Mouse (Mus musculus) G1E-ER4 (cell line): ENCODE data around the gene Mn1. TPM values are rescaled to one million over a fixed set of nuclear protein-coding genes. Genes with fewer than 3 reads are reported as not detected.

Source experiments
- GATA1 ChIP-seq: IDR thresholded peaks from one replicate; pipeline ENCODE4 v1.8.0; 2012; ENCODE audit warnings: low read length, inconsistent platforms
- polyA plus RNA-seq: library from polyadenylated mRNA; stranded (reverse); fragments of >175 nt; gene quantifications from 2 replicates; pipeline ENCODE4 v1.2.3, GENCODE M21; 2012

The Mn1 gene
- polyA plus RNA-seq, 1 experiment = not detected

GRCm38 (mm10) chr5:111476141-111476540 lies 59.0 kb downstream of the Mn1 start:
- TF ChIP-seq GATA1 = no peak

DNA sequence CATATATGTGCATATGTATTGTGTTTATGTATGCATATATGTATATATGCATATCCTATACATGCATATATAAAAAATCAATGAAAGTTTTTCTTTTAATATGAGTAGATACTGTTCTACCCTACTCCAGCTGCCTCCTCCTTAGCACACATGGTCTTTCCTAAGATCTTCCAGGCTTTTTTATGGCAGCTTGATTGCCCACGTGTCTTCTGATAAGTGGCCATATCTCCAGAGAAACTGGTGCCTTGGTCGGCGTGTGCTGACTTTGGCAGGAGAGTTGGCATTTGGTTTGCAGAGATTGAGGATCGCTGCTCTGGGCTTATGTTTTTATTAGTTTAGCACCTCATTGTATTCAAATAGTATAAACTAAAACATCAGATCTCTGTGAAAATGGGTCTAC lies 68.7 kb downstream of the Mn1 start:
- no peak for TF ChIP-seq GATA1

- no peak for TF ChIP-seq GATA1
These were observed 72.0 kb downstream of the Mn1 start for GRCm38 (mm10) chr5:111489022-111489616.

GRCm38 (mm10) chr5:111490599-111490998 lies 73.4 kb downstream of the Mn1 start:
- TF ChIP-seq GATA1 = no peak

- no peak for TF ChIP-seq GATA1
These were observed 74.3 kb downstream of the Mn1 start for GRCm38 (mm10) chr5:111491485-111491884.

GRCm38 (mm10) chr5:111500036-111500435 lies 82.9 kb downstream of the Mn1 start:
- TF ChIP-seq GATA1 = no peak

DNA sequence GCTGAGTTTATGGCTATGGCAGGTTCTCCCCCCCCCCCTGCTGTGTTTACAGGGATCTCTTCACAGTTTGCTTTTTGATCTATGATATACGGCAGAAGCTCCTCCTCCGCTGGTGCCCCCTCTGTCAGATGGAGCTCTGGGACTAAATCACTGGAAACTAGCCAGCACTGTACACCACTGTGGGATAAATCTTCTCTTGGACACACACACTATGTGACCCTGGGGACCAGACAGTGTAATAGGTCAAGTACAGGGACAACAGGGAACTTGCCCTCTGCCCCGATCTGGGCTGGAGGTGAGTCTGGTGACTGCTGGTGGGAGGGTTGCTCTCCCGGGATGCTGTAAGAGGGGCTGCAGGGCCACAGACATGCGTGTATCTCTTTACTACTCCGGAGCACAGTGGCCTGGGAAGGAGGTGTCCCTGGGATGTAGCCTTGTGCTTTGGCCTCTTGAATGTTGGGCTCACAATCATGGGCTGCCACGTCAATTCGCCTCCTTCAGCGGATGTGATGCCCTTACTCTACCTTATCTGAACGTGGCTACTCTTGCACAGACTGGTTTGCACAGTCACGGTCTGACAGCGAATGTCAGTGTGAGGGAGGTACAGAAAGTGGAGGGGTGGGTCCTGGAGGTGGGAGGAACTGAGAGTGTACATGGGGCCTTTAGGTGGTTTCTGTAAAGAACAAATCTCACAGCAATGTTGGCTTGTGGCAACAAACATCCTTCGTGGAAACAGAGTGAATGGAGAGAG lies 84.7 kb downstream of the Mn1 start:
- no peak for TF ChIP-seq GATA1

GRCm38 (mm10) chr5:111505241-111505640 lies 88.1 kb downstream of the Mn1 start:
- no peak for TF ChIP-seq GATA1

GRCm38 (mm10) chr5:111505824-111506223 lies 88.7 kb downstream of the Mn1 start:
- no peak for TF ChIP-seq GATA1

GRCm38 (mm10) chr5:111506410-111506809 lies 89.2 kb downstream of the Mn1 start:
- TF ChIP-seq GATA1 = no peak

Other genes starting within 250 kb of the Mn1 start
- 21.5 and 28.1 TPM in 2 replicates for gene Pitpnb, start 86.6 kb upstream of the Mn1 start, polyA plus RNA-seq